ENCODE assay signal across 24 mouse cellular contexts in genomic region chr19:29015410-29016203, GRCm38 (mm10). TPM values are rescaled to one million over a fixed set of nuclear protein-coding genes. Genes with fewer than 3 reads are reported as not detected.
DNase-seq lines count a peak whose midpoint lies in the region; ATAC-seq and TF ChIP-seq lines count a peak whose summit lies in the region.
"Had no signal": no experiment of that assay in that cellular context is flagged by ENCODE, and none has a peak within 500 bp of the region (broad histone marks: within the 10 kb centered on the region; RNA-seq: fewer than 3 reads in every experiment).

No protein-coding gene starts in this region.

- peaks cover 75% of the 10 kb centered on the region for H3K36me3 ChIP-seq in heart, postnatal 0 days (replicated peaks; ENCODE audit: control insufficient read depth, insufficient read depth, low read length)
- H3K36me3 ChIP-seq in testis, adult 2 months (ENCODE audit: control insufficient read depth, insufficient read depth, low read length): peaks cover 3% of the 10 kb centered on the region

- no peaks in the 10 kb centered on the region for H3K27me3 ChIP-seq in heart, postnatal 0 days (ENCODE audit: control insufficient read depth, insufficient read depth, low read length)
- H3K27me3 ChIP-seq in testis, adult 2 months (ENCODE audit: control insufficient read depth, insufficient read depth, low read length): no peaks in the 10 kb centered on the region
- H3K27me3 ChIP-seq: heart, embryonic 15.5 days; midbrain, embryonic 15.5 days had no signal

- H3K9me3 ChIP-seq in heart, postnatal 0 days (replicated peaks; ENCODE audit: control insufficient read depth, low read length): no peaks in the 10 kb centered on the region
- H3K9me3 ChIP-seq: heart, embryonic 15.5 days; hindbrain, embryonic 10.5 days; midbrain, embryonic 15.5 days had no signal

- no peaks in the 10 kb centered on the region for H3K4me1 ChIP-seq in heart, postnatal 0 days (ENCODE audit: control insufficient read depth, insufficient read depth)
- H3K4me1 ChIP-seq in testis, adult 2 months (ENCODE audit: control insufficient read depth, insufficient read depth, low read length): no peaks in the 10 kb centered on the region
- H3K4me1 ChIP-seq: hindbrain, embryonic 10.5 days; midbrain, embryonic 15.5 days had no signal

- no peak for DNase-seq in heart, postnatal 0 days (ENCODE audit: low spot score)
- DNase-seq in heart, adult 8-10 months (ENCODE audit: low spot score): no peak
- DNase-seq in testis, postnatal 14 days (ENCODE audit: low spot score): no peak
- peak; percentile 8 for DNase-seq in forelimb bud, embryonic 11.5 days (ENCODE audit: low read depth, low spot score)
- no peak for DNase-seq in left cerebral cortex, adult 11 months (ENCODE audit: low spot score)
- DNase-seq in right cerebral cortex, postnatal 25 days: no peak
- DNase-seq: adrenal gland, postnatal 25 days; cerebellum, adult 11 months; cerebellum, postnatal 10 days; kidney, adult 18-20 months; left cerebral cortex, postnatal 4 days; lung, adult 2 months; lung, postnatal 36 days; thymus, postnatal 25 days had no signal

- no peak for ATAC-seq in heart, postnatal 0 days (ENCODE audit: insufficient read depth, low read depth)
- ATAC-seq: activated CD4-positive, CD25-positive, alpha-beta regulatory T cell, adult 4 months; hindbrain, postnatal 0 days; midbrain, embryonic 15.5 days had no signal

- H3K4me3 ChIP-seq in heart, postnatal 0 days (ENCODE audit: low read depth, low read length): no peak overlapping the region
- H3K4me3 ChIP-seq in testis, adult 2 months (ENCODE audit: control insufficient read depth, low read depth, low read length): no peak overlapping the region
- H3K4me3 ChIP-seq: heart, embryonic 15.5 days; hindbrain, embryonic 10.5 days; left cerebral cortex, adult 2 months; midbrain, embryonic 15.5 days; myocyte had no signal

- H3K4me2 ChIP-seq in heart, postnatal 0 days (ENCODE audit: low read depth, low read length): no peak overlapping the region
- H3K4me2 ChIP-seq: heart, embryonic 15.5 days; liver, embryonic 11.5 days; midbrain, embryonic 15.5 days had no signal

- H3K27ac ChIP-seq in heart, postnatal 0 days (ENCODE audit: low read depth): peak overlapping the region; percentile 48
- peak overlapping the region; percentile 49 for H3K27ac ChIP-seq in testis, adult 2 months (ENCODE audit: control insufficient read depth, insufficient read depth, low read depth, low read length)
- H3K27ac ChIP-seq: heart, embryonic 15.5 days; hindbrain, embryonic 10.5 days; hindbrain, postnatal 0 days; left cerebral cortex, adult 2 months; midbrain, embryonic 15.5 days had no signal

- TF ChIP-seq POLR2A in testis, adult 2 months (IDR thresholded peaks at IDR 0.05; ENCODE audit: control insufficient read depth, low read depth, low read length): no peak

- H3K9ac ChIP-seq in heart, postnatal 0 days (replicated peaks; ENCODE audit: low read depth, low read length): no peak overlapping the region
- H3K9ac ChIP-seq: heart, embryonic 15.5 days; midbrain, embryonic 15.5 days had no signal

- no peak for TF ChIP-seq EP300 in heart, postnatal 0 days (IDR thresholded peaks at IDR 0.05; ENCODE audit: low read depth)

- no peak for TF ChIP-seq CTCF in heart, postnatal 0 days (IDR thresholded peaks at IDR 0.05; ENCODE audit: low read depth)
- no peak for TF ChIP-seq CTCF in testis, adult 2 months (IDR thresholded peaks at IDR 0.05; ENCODE audit: control insufficient read depth, insufficient read depth, insufficient replicate concordance, low read depth, low read length)

- 68% methylated on average over 8 of the region's 8 CpGs for WGBS in heart, postnatal 0 days

RNA-seq across cellular contexts. Expression of gene Cdc37l1, which starts 25.5 kb away (rescaled TPM):
- total RNA-seq in heart, postnatal 0 days (2014; rRNA removed; ENCODE audit: low replicate concordance): 90.6 and 98.7 TPM in 2 replicates
- polyA plus RNA-seq in heart, postnatal 0 days (2015; fragmentation: Nextera tagmentation; extraction: Ambion mirVana): 44.0 and 50.3 TPM in 2 replicates
- total RNA-seq in heart, adult 8-10 months (2022): 10 to 100 TPM; 56.7 to 76.4 (median 64.3) TPM
- 19.9 and 26.8 TPM in 2 replicates for polyA plus RNA-seq in testis, adult 2 months (2012; rRNA removed)

RNA-seq across cellular contexts. Expression of gene Ak3, which starts 32.2 kb away (rescaled TPM):
- total RNA-seq in heart, postnatal 0 days (2014; rRNA removed; ENCODE audit: low replicate concordance): 74.3 and 97.5 TPM in 2 replicates
- 87.4 and 88.3 TPM in 2 replicates for polyA plus RNA-seq in heart, postnatal 0 days (2015; fragmentation: Nextera tagmentation; extraction: Ambion mirVana)
- 100 to 1,000 TPM in 2 of 4 experiments, 10 to 100 TPM in 2; 76.6 to 102 (median 91.8) TPM for total RNA-seq in heart, adult 8-10 months (2022)
- 13.2 and 13.6 TPM in 2 replicates for polyA plus RNA-seq in testis, adult 2 months (2012; rRNA removed)

RNA-seq across cellular contexts. Expression of gene 4430402I18Rik, which starts 48.0 kb away (rescaled TPM):
- 3.1 and 24.2 TPM in 2 replicates for total RNA-seq in heart, postnatal 0 days (2014; rRNA removed; ENCODE audit: low replicate concordance)
- 19.1 and 28.4 TPM in 2 replicates for polyA plus RNA-seq in heart, postnatal 0 days (2015; fragmentation: Nextera tagmentation; extraction: Ambion mirVana)
- 10 to 100 TPM; 26.9 to 31.3 (median 29.9) TPM for total RNA-seq in heart, adult 8-10 months (2022)
- 190 and 233 TPM in 2 replicates for polyA plus RNA-seq in testis, adult 2 months (2012; rRNA removed)
- total RNA-seq: megakaryocyte-erythroid progenitor cell, adult 5-6 weeks had no signal

RNA-seq across cellular contexts. Expression of gene Plpp6, which starts 51.9 kb away (rescaled TPM):
- total RNA-seq in heart, postnatal 0 days (2014; rRNA removed; ENCODE audit: low replicate concordance): 8.8 and 13.0 TPM in 2 replicates
- 4.4 and 5.5 TPM in 2 replicates for polyA plus RNA-seq in heart, postnatal 0 days (2015; fragmentation: Nextera tagmentation; extraction: Ambion mirVana)
- total RNA-seq in heart, adult 8-10 months (2022): 1 to 10 TPM; 6.7 to 9.4 (median 7.8) TPM
- 29.3 and 30.2 TPM in 2 replicates for polyA plus RNA-seq in testis, adult 2 months (2012; rRNA removed)
